19 mouse cellular contexts compared by ENCODE assay signal in genomic region chr5:146750958-146751357, GRCm38 (mm10). TPM values are rescaled to one million over a fixed set of nuclear protein-coding genes. Genes with fewer than 3 reads are reported as not detected.
DNase-seq lines count a peak whose midpoint lies in the region; ATAC-seq and TF ChIP-seq lines count a peak whose summit lies in the region.
"Had no signal": no experiment of that assay in that cellular context is flagged by ENCODE, and none has a peak within 500 bp of the region (broad histone marks: within the 10 kb centered on the region; RNA-seq: fewer than 3 reads in every experiment).

No protein-coding gene starts in this region.

- 0 out of 2 replicates have a peak, but pooled peaks have one; percentile 4 for ATAC-seq in embryonic facial prominence, embryonic 15.5 days (ENCODE audit: insufficient number of reproducible peaks, low FRiP score, low TSS enrichment, low read depth)
- peak; percentile 62; the same call in 1 of the 2 replicates for ATAC-seq in liver, embryonic 15.5 days (ENCODE audit: insufficient read depth)
- ATAC-seq in monocyte, adult 5-6 weeks (replicated peaks; ENCODE audit: insufficient number of reproducible peaks, low FRiP score, low TSS enrichment, poor library complexity, severe bottlenecking), result 0 out of 2 replicates have a peak, but pooled peaks have one; percentile 37
- ATAC-seq in CD4-positive, CD25-positive, alpha-beta regulatory T cell, adult 4 months, result no peak
- ATAC-seq: forebrain, postnatal 0 days; hindbrain, embryonic 16.5 days had no signal

- TF ChIP-seq CTCF in testis, adult 2 months (IDR thresholded peaks at IDR 0.05; ENCODE audit: control insufficient read depth, insufficient read depth, insufficient replicate concordance, low read depth, low read length), result no peak

- H3K36me3 ChIP-seq in embryonic facial prominence, embryonic 15.5 days, result peaks cover 62% of the 10 kb centered on the region
- peaks cover 73% of the 10 kb centered on the region for H3K36me3 ChIP-seq in embryonic facial prominence, embryonic 10.5 days (replicated peaks)
- no peaks in the 10 kb centered on the region; the same call in none of the 2 replicates for H3K36me3 ChIP-seq in testis, adult 2 months (ENCODE audit: control insufficient read depth, insufficient read depth, low read length)
- H3K36me3 ChIP-seq in liver, embryonic 15.5 days (replicated peaks), result peaks cover 39% of the 10 kb centered on the region
- H3K36me3 ChIP-seq in forebrain, embryonic 10.5 days (replicated peaks), result peaks cover 64% of the 10 kb centered on the region

- no peak for TF ChIP-seq POLR2A in testis, adult 2 months (IDR thresholded peaks at IDR 0.05; ENCODE audit: control insufficient read depth, low read depth, low read length)

- H3K4me2 ChIP-seq in embryonic facial prominence, embryonic 15.5 days (replicated peaks), result no peak overlapping the region
- H3K4me2 ChIP-seq in liver, embryonic 15.5 days, result no peak overlapping the region
- H3K4me2 ChIP-seq: embryonic facial prominence, embryonic 13.5 days; heart, embryonic 12.5 days; heart, embryonic 15.5 days; hindbrain, embryonic 13.5 days had no signal

- H3K27me3 ChIP-seq in embryonic facial prominence, embryonic 15.5 days, result no peaks in the 10 kb centered on the region
- H3K27me3 ChIP-seq in embryonic facial prominence, embryonic 10.5 days (replicated peaks; ENCODE audit: low read depth, poor library complexity, severe bottlenecking), result no peaks in the 10 kb centered on the region
- no peaks in the 10 kb centered on the region for H3K27me3 ChIP-seq in testis, adult 2 months (ENCODE audit: control insufficient read depth, insufficient read depth, low read length)
- no peaks in the 10 kb centered on the region for H3K27me3 ChIP-seq in liver, embryonic 15.5 days
- no peaks in the 10 kb centered on the region for H3K27me3 ChIP-seq in forebrain, embryonic 10.5 days (ENCODE audit: poor library complexity, severe bottlenecking)
- H3K27me3 ChIP-seq: CH12.LX; embryonic facial prominence, embryonic 13.5 days; heart, embryonic 12.5 days; heart, embryonic 15.5 days; hindbrain, embryonic 13.5 days had no signal

- DNase-seq in embryonic facial prominence, embryonic 10.5 days (ENCODE audit: low spot score), result no peak
- DNase-seq in testis, postnatal 14 days (ENCODE audit: low spot score), result no peak
- no peak for DNase-seq in forebrain, embryonic 10.5 days (ENCODE audit: extremely low spot score, low spot score)
- DNase-seq: adrenal gland, adult 2 months; adrenal gland, postnatal 14 days; forebrain, postnatal 0 days had no signal

- H3K4me3 ChIP-seq in embryonic facial prominence, embryonic 15.5 days (replicated peaks), result no peak overlapping the region
- H3K4me3 ChIP-seq in embryonic facial prominence, embryonic 10.5 days, result no peak overlapping the region
- H3K4me3 ChIP-seq in testis, adult 2 months (ENCODE audit: control insufficient read depth, low read depth, low read length), result no peak overlapping the region
- no peak overlapping the region for H3K4me3 ChIP-seq in liver, embryonic 15.5 days (replicated peaks)
- no peak overlapping the region for H3K4me3 ChIP-seq in forebrain, embryonic 10.5 days
- H3K4me3 ChIP-seq: embryonic facial prominence, embryonic 13.5 days; heart, adult 2 months; heart, embryonic 12.5 days; heart, embryonic 15.5 days; hindbrain, embryonic 10.5 days; hindbrain, embryonic 13.5 days had no signal

- WGBS in embryonic facial prominence, embryonic 15.5 days, result 84% methylated on average over 7 of the region's 7 CpGs
- WGBS in embryonic facial prominence, embryonic 10.5 days, result 86% methylated on average over 7 of the region's 7 CpGs
- 62% methylated on average over 7 of the region's 7 CpGs for WGBS in liver, embryonic 15.5 days (ENCODE audit: insufficient replicate concordance)
- 89% methylated on average over 7 of the region's 7 CpGs for WGBS in forebrain, embryonic 10.5 days

- no peaks in the 10 kb centered on the region for H3K4me1 ChIP-seq in embryonic facial prominence, embryonic 15.5 days
- H3K4me1 ChIP-seq in embryonic facial prominence, embryonic 10.5 days, result no peaks in the 10 kb centered on the region
- no peaks in the 10 kb centered on the region for H3K4me1 ChIP-seq in testis, adult 2 months (ENCODE audit: control insufficient read depth, insufficient read depth, low read length)
- peaks cover 10% of the 10 kb centered on the region; the same call in 1 of the 2 replicates for H3K4me1 ChIP-seq in liver, embryonic 15.5 days (replicated peaks)
- no peaks in the 10 kb centered on the region for H3K4me1 ChIP-seq in forebrain, embryonic 10.5 days
- H3K4me1 ChIP-seq: embryonic facial prominence, embryonic 13.5 days; hindbrain, embryonic 10.5 days; hindbrain, embryonic 13.5 days had no signal

- no peak overlapping the region for H3K27ac ChIP-seq in embryonic facial prominence, embryonic 15.5 days (replicated peaks)
- no peak overlapping the region for H3K27ac ChIP-seq in embryonic facial prominence, embryonic 10.5 days (replicated peaks)
- peak overlapping the region; percentile 62; the same call in 1 of the 2 replicates for H3K27ac ChIP-seq in testis, adult 2 months (ENCODE audit: control insufficient read depth, insufficient read depth, low read depth, low read length)
- no peak overlapping the region for H3K27ac ChIP-seq in liver, embryonic 15.5 days (replicated peaks)
- no peak overlapping the region for H3K27ac ChIP-seq in forebrain, embryonic 10.5 days
- H3K27ac ChIP-seq: embryonic facial prominence, embryonic 13.5 days; heart, embryonic 15.5 days; hindbrain, embryonic 10.5 days; hindbrain, embryonic 13.5 days had no signal

- H3K9ac ChIP-seq in embryonic facial prominence, embryonic 15.5 days, result no peak overlapping the region
- H3K9ac ChIP-seq in liver, embryonic 15.5 days, result no peak overlapping the region
- H3K9ac ChIP-seq: embryonic facial prominence, embryonic 13.5 days; forebrain, postnatal 0 days; heart, embryonic 12.5 days; heart, embryonic 15.5 days; hindbrain, embryonic 13.5 days had no signal

- H3K9me3 ChIP-seq in embryonic facial prominence, embryonic 15.5 days (replicated peaks), result no peaks in the 10 kb centered on the region
- H3K9me3 ChIP-seq in embryonic facial prominence, embryonic 10.5 days, result no peaks in the 10 kb centered on the region
- H3K9me3 ChIP-seq in liver, embryonic 15.5 days (replicated peaks), result no peaks in the 10 kb centered on the region
- H3K9me3 ChIP-seq in forebrain, embryonic 10.5 days, result no peaks in the 10 kb centered on the region
- H3K9me3 ChIP-seq: embryonic facial prominence, embryonic 13.5 days; heart, embryonic 12.5 days; heart, embryonic 15.5 days; hindbrain, embryonic 10.5 days; hindbrain, embryonic 13.5 days had no signal

RNA-seq across cellular contexts. Expression of gene Usp12, which starts 43.8 kb away (rescaled TPM):
- 15.3 and 16.0 TPM in 2 replicates for polyA plus RNA-seq in embryonic facial prominence, embryonic 15.5 days (2015; fragmentation: Nextera tagmentation; extraction: Ambion mirVana)
- polyA plus RNA-seq in embryonic facial prominence, embryonic 10.5 days (2016; fragmentation: Nextera tagmentation; extraction: Ambion mirVana), result 14.7 and 15.4 TPM in 2 replicates
- 23.7 and 27.7 TPM in 2 replicates for polyA plus RNA-seq in testis, adult 2 months (2012; rRNA removed)
- 7.5 and 7.6 TPM in 2 replicates for polyA plus RNA-seq in liver, embryonic 15.5 days (2015; fragmentation: Nextera tagmentation; extraction: Ambion mirVana)
- total RNA-seq in monocyte, adult 5-6 weeks (2017), result 79.2 to 105 TPM (median 81.8 TPM) in 3 replicates
- 13.2 and 14.2 TPM in 2 replicates for polyA plus RNA-seq in forebrain, embryonic 10.5 days (2016; fragmentation: Nextera tagmentation; extraction: Ambion mirVana)
- 1 to 10 TPM; 6.3 to 8.8 TPM for polyA plus RNA-seq in CD4-positive, CD25-positive, alpha-beta regulatory T cell, adult 4 months (2017; shearing (Covaris generic))
